Mouse (Mus musculus) midbrain, embryonic 14.5 days (tissue): ENCODE data around the gene Trmt13. TPM values are rescaled to one million over a fixed set of nuclear protein-coding genes. Genes with fewer than 3 reads are reported as not detected.

Experiments
- ATAC-seq: fragments of 200-750 bp; cut with Nextera tagmentation; 2 replicates; pipeline ENCODE4 v1.8.0; 2017; ENCODE audit warnings: moderate number of reproducible peaks, moderate library complexity; ENCODE audit not compliant: low FRiP score, low TSS enrichment
- DNase-seq: peaks from one replicate; pipeline ENCODE4 v3.0.0-alpha.2; 2015
- H3K27ac ChIP-seq: fragments of 300-500 bp; sonication (generic); replicated peaks from 2 replicates; pipeline ENCODE4 v1.5.1; 2014; ENCODE audit warnings: mild to moderate bottlenecking, low read depth, low read length, moderate library complexity
- H3K27me3 ChIP-seq: fragments of 300-500 bp; sonication (generic); 2 replicates; pipeline ENCODE4 v1.6.1; 2014; ENCODE audit warnings: low read length, control low read depth, mixed read lengths; ENCODE audit not compliant: control insufficient read depth, insufficient read depth
- H3K36me3 ChIP-seq: fragments of 300-500 bp; sonication (generic); 2 replicates; pipeline ENCODE4 v1.6.1; 2014; ENCODE audit warnings: low read length, control low read depth; ENCODE audit not compliant: control insufficient read depth, insufficient read depth
- H3K4me1 ChIP-seq: fragments of 300-500 bp; sonication (generic); 2 replicates; pipeline ENCODE4 v1.6.1; 2014; ENCODE audit warnings: mild to moderate bottlenecking, antibody characterized with exemption, low read length, control low read depth; ENCODE audit not compliant: control insufficient read depth, insufficient read depth
- H3K4me2 ChIP-seq: fragments of 300-500 bp; sonication (generic); 2 replicates; pipeline ENCODE4 v1.6.1; 2014; ENCODE audit warnings: mild to moderate bottlenecking, low read length, moderate library complexity
- H3K4me3 ChIP-seq: fragments of 300-500 bp; sonication (generic); replicated peaks from 2 replicates; pipeline ENCODE4 v1.5.1; 2014; ENCODE audit warnings: low read depth, low read length
- H3K9ac ChIP-seq: fragments of 300-500 bp; sonication (generic); replicated peaks from 2 replicates; pipeline ENCODE4 v1.6.1; 2014; ENCODE audit warnings: mild to moderate bottlenecking, low read length, moderate library complexity
- H3K9me3 ChIP-seq: fragments of 300-500 bp; sonication (generic); 2 replicates; pipeline ENCODE4 v1.6.1; 2016; ENCODE audit warnings: low read length, control low read depth, mixed read lengths; ENCODE audit not compliant: control insufficient read depth
- WGBS: fragments of 180-500 bp; shearing (Covaris S2); extraction: QIAGEN DNeasy Blood & Tissue Kit; methylation state at CpG from one replicate; pipeline ENCODE4 v1.1.7; 2014; 5-methylcytosine and 5-hydroxymethylcytosine counted together
- polyA plus RNA-seq: library from polyadenylated mRNA; unstranded; fragments of >200 nt; fragmentation: Nextera tagmentation; extraction: Ambion mirVana; gene quantifications from 2 replicates; pipeline ENCODE4 v1.2.1, GENCODE M21; 2014

Gene Trmt13
- polyA plus RNA-seq, 1 experiment from 2014 or later: 22.9 TPM

GRCm38 (mm10) chr3:116615318-116616068 is 1.1 kb upstream of the Trmt13 start:
- Histone ChIP-seq H3K4me1 (no peaks in the 10 kb centered on the region), H3K9ac (no peak overlapping the region), H3K27ac (no peak overlapping the region), H3K9me3 (no peaks in the 10 kb centered on the region), H3K27me3 (no peaks in the 10 kb centered on the region), H3K36me3 (peaks cover 43% of the 10 kb centered on the region), H3K4me3 (no peak overlapping the region), H3K4me2 (no peak overlapping the region)
- 94% methylated on average over 8 of the region's 8 CpGs for WGBS
- DNase-seq (no peak), ATAC-seq (no peak)

- Histone ChIP-seq H3K4me2 (no peak overlapping the region), H3K4me3 (no peak overlapping the region), H3K27me3 (no peaks in the 10 kb centered on the region), H3K9me3 (no peaks in the 10 kb centered on the region), H3K9ac (no peak overlapping the region), H3K4me1 (no peaks in the 10 kb centered on the region), H3K36me3 (peaks cover 17% of the 10 kb centered on the region), H3K27ac (no peak overlapping the region)
- no peak for DNase-seq
- WGBS: 80% methylated on average over 9 of the region's 9 CpGs
- no peak for ATAC-seq
Observed at GRCm38 (mm10) chr3:116604570-116604969, 9.8 kb downstream of the Trmt13 start.

GRCm38 (mm10) chr3:116601781-116602180 is 12.6 kb downstream of the Trmt13 start:
- Histone ChIP-seq H3K9ac (no peak overlapping the region), H3K4me1 (no peaks in the 10 kb centered on the region), H3K27me3 (no peaks in the 10 kb centered on the region), H3K27ac (no peak overlapping the region), H3K4me2 (no peak overlapping the region), H3K4me3 (no peak overlapping the region), H3K36me3 (0 out of 2 replicates have a peak, but pooled peaks cover 2% of the 10 kb centered on the region), H3K9me3 (no peaks in the 10 kb centered on the region)
- DNase-seq (no peak), ATAC-seq (no peak)
- WGBS: 94% methylated on average over 5 of the region's 5 CpGs

GRCm38 (mm10) chr3:116601005-116601404 is 13.4 kb downstream of the Trmt13 start:
- no peak overlapping the region for H3K4me3 ChIP-seq
- no peak for DNase-seq
- no peak overlapping the region for H3K4me2 ChIP-seq
- H3K9ac ChIP-seq: no peak overlapping the region
- peaks cover 1% of the 10 kb centered on the region for H3K4me1 ChIP-seq
- H3K27me3 ChIP-seq: no peaks in the 10 kb centered on the region
- no peaks in the 10 kb centered on the region for H3K9me3 ChIP-seq
- H3K36me3 ChIP-seq: 0 out of 2 replicates have a peak, but pooled peaks cover 2% of the 10 kb centered on the region
- ATAC-seq: no peak
- 94% methylated on average over 5 of the region's 5 CpGs for WGBS
- no peak overlapping the region for H3K27ac ChIP-seq

GRCm38 (mm10) chr3:116599705-116600104 is 14.7 kb downstream of the Trmt13 start:
- Histone ChIP-seq H3K4me1 (peaks cover 8% of the 10 kb centered on the region), H3K27me3 (no peaks in the 10 kb centered on the region)
- 95% methylated on average over 2 of the region's 2 CpGs for WGBS

GRCm38 (mm10) chr3:116595603-116595991 is 18.8 kb downstream of the Trmt13 start:
- DNase-seq: peak; percentile 20
- WGBS: 12% methylated on average over 10 of the region's 10 CpGs
- Histone ChIP-seq H3K9ac (peak overlapping the region; percentile 61), H3K4me3 (peak overlapping the region; percentile 86), H3K4me2 (peak overlapping the region; percentile 87), H3K27me3 (no peaks in the 10 kb centered on the region), H3K9me3 (no peaks in the 10 kb centered on the region), H3K4me1 (peaks cover 13% of the 10 kb centered on the region), H3K36me3 (peaks cover 13% of the 10 kb centered on the region), H3K27ac (no peak overlapping the region)
- no peak for ATAC-seq

More at GRCm38 (mm10) chr3:116599705-116600104, 14.7 kb downstream of the Trmt13 start:
- no peaks in the 10 kb centered on the region for H3K36me3 ChIP-seq
- no peak overlapping the region for H3K9ac ChIP-seq
- H3K27ac ChIP-seq: no peak overlapping the region
- DNase-seq (no peak), ATAC-seq (no peak)
- H3K9me3 ChIP-seq: no peaks in the 10 kb centered on the region
- H3K4me3 ChIP-seq: no peak overlapping the region
- no peak overlapping the region for H3K4me2 ChIP-seq

GRCm38 (mm10) chr3:116594728-116595602 is 19.4 kb downstream of the Trmt13 start, which contains the start of gene Sass6:
Gene Sass6, plus strand, starts transcription at chr3:116594982.
- Histone ChIP-seq H3K4me2 (peak within 1 kb of the TSS; percentile 87), H3K36me3 (peaks cover 20% of the 10 kb centered on the region), H3K4me1 (peaks cover 13% of the 10 kb centered on the region), H3K9ac (peak within 1 kb of the TSS; percentile 61), H3K27ac (peak within 1 kb of the TSS; percentile 81), H3K4me3 (peak within 1 kb of the TSS; percentile 86), H3K9me3 (no peaks in the 10 kb centered on the region), H3K27me3 (no peaks in the 10 kb centered on the region)
- peak; percentile 99 for DNase-seq
- WGBS: 0% methylated on average over 65 of the region's 65 CpGs
- ATAC-seq: peak; percentile 97

GRCm38 (mm10) chr3:116594076-116594727 is 20.2 kb downstream of the Trmt13 start:
- peak; percentile 70 for ATAC-seq
- H3K27me3 ChIP-seq: no peaks in the 10 kb centered on the region
- H3K36me3 ChIP-seq: peaks cover 27% of the 10 kb centered on the region
- no peaks in the 10 kb centered on the region for H3K9me3 ChIP-seq
- peak overlapping the region; percentile 81 for H3K27ac ChIP-seq
- H3K4me1 ChIP-seq: peaks cover 13% of the 10 kb centered on the region
- H3K4me3 ChIP-seq: peak overlapping the region; percentile 86
- DNase-seq: peak; percentile 76
- H3K4me2 ChIP-seq: peak overlapping the region; percentile 52
- H3K9ac ChIP-seq: peak overlapping the region; percentile 61
- WGBS: 2% methylated on average over 22 of the region's 22 CpGs
